Mouse (Mus musculus): ENCODE results near the gene Ubl3.

Ubl3 gene

GRCm38 (mm10) chr5:148489724-148490193, 62.8 kb downstream of the Ubl3 start:
- TF ChIP-seq GATA4 (IDR thresholded peaks at IDR 0.05; ENCODE audit: insufficient replicate concordance, low read length): no peak

GRCm38 (mm10) chr5:148488891-148489723, 63.5 kb downstream of the Ubl3 start:
- TF ChIP-seq GATA4 (IDR thresholded peaks at IDR 0.05; ENCODE audit: insufficient replicate concordance, low read length): no peak

GRCm38 (mm10) chr5:148486202-148486601, 66.4 kb downstream of the Ubl3 start:
- no peak for TF ChIP-seq GATA4 (IDR thresholded peaks at IDR 0.05; ENCODE audit: insufficient replicate concordance, low read length)

- TF ChIP-seq GATA4 (IDR thresholded peaks at IDR 0.05; ENCODE audit: insufficient replicate concordance, low read length): no peak
Measured at GRCm38 (mm10) chr5:148481745-148482144, 70.8 kb downstream of the Ubl3 start.

GRCm38 (mm10) chr5:148474346-148474745, 78.2 kb downstream of the Ubl3 start:
- TF ChIP-seq GATA4 (IDR thresholded peaks at IDR 0.05; ENCODE audit: insufficient replicate concordance, low read length): no peak

- no peak for TF ChIP-seq GATA4 (IDR thresholded peaks at IDR 0.05; ENCODE audit: insufficient replicate concordance, low read length)
Measured at GRCm38 (mm10) chr5:148468626-148469441, 83.8 kb downstream of the Ubl3 start.

GRCm38 (mm10) chr5:148466933-148467607, 85.5 kb downstream of the Ubl3 start:
- no peak for TF ChIP-seq GATA4 (IDR thresholded peaks at IDR 0.05; ENCODE audit: insufficient replicate concordance, low read length)

- TF ChIP-seq GATA4 (IDR thresholded peaks at IDR 0.05; ENCODE audit: insufficient replicate concordance, low read length): no peak
Measured at GRCm38 (mm10) chr5:148466116-148466515, 86.5 kb downstream of the Ubl3 start.

GRCm38 (mm10) chr5:148465091-148465490, 87.5 kb downstream of the Ubl3 start:
- no peak for TF ChIP-seq GATA4 (IDR thresholded peaks at IDR 0.05; ENCODE audit: insufficient replicate concordance, low read length)

- no peak for TF ChIP-seq GATA4 (IDR thresholded peaks at IDR 0.05; ENCODE audit: insufficient replicate concordance, low read length)
Measured at GRCm38 (mm10) chr5:148464489-148464888, 88.1 kb downstream of the Ubl3 start.

- TF ChIP-seq GATA4 (IDR thresholded peaks at IDR 0.05; ENCODE audit: insufficient replicate concordance, low read length): no peak
Measured at GRCm38 (mm10) chr5:148463783-148464294, 88.8 kb downstream of the Ubl3 start.
